Mouse (Mus musculus) embryonic fibroblast, embryonic 13.5 days (primary cell): ENCODE results near the gene Hdac10.

Experiments
- CTCF ChIP-seq: IDR thresholded peaks from 2 replicates; pipeline ENCODE4 v1.5.1; 2011; ENCODE audit warnings: mild to moderate bottlenecking, control low read depth, low read length, moderate library complexity, borderline replicate concordance; ENCODE audit not compliant: insufficient read depth
- POLR2A ChIP-seq: IDR thresholded peaks from 2 replicates; pipeline ENCODE4 v1.6.1; 2011; ENCODE audit warnings: low read depth, mild to moderate bottlenecking, control low read depth, low read length, moderate library complexity

GRCm38 (mm10) chr15:89098616-89099015, 29.9 kb downstream of the Hdac10 start:
- TF ChIP-seq POLR2A: no peak
- no peak for TF ChIP-seq CTCF
